Mouse (Mus musculus): Measurements from ENCODE around the gene Mrpl55.

The Mrpl55 gene

DNA sequence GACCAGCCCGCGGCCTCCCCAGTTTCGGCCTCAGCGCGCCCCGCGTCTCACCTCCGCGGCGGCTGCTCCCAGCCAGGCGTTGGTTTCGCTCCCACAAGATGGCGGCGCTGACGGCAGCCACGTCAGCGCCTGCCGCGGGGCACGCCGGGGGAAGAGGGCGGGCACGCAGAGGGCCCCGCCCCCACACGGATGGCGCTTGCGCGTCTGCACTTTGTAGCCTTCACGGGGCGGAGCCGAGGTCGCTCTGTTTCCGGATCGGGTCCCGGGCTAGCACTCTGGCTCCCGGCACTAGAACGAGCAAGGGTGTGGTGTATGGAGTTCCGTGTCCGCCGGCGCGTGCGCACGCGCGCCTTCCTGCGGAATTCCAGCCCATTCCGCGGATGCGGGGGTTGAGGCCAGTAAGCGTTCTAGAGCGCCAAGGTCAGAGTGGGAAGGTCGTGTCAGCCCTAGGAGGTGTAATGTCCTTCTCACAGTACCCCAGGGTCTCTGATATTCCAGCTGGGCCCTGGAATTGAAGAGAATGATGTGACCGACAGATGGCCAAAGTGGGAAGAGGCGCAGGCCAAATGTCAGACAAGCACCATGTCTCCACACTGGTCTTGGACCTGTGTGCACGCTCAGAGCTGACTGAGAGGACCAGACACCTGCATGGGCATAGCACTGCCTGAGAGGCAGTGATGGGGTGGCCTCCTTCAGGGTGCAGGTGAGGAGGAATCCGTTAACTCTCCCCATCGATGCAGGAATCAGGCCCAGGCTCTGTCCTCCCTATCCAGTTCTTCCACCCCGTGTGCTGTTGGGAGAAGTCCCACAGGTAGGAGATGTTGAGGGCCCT is 26.1 kb downstream of the Mrpl55 start, which contains the start of gene Arf1:
Gene Arf1, minus strand, starts transcription at position 149 of the 832 bp plus-strand sequence.
- DNase-seq (ENCODE audit: low spot score) = peak; percentile 95

DNA sequence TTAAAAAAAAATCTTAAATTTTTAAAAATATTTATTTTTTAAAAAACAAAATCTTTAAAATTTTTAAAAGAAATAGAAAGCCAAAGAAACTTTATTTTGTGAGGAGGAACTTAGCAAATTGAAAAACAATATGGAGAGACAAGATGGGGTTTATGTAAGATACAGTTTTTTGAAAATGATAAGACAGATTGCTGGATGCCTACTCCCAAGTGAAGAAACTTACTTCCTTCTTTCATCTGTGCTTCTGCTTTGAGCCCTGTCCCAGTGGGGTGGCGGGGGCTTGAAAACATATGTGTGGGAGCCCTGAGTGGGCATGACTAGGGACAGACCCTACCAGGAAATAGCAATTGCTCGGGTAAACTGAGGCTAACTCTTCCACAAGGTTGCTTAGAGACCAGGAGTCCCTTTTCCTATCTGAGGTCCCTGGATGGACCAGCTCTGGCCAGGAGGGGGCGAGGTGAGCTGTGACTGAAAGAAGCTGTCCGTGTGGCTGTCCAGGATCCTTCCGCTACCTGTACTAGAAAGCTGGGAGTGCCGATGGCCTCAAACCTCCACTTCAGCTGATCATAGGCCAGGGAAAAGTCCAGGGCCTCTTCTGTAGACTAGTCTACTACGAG is 28.0 kb downstream of the Mrpl55 start:
- DNase-seq (ENCODE audit: low spot score) = peak; percentile 80

DNA sequence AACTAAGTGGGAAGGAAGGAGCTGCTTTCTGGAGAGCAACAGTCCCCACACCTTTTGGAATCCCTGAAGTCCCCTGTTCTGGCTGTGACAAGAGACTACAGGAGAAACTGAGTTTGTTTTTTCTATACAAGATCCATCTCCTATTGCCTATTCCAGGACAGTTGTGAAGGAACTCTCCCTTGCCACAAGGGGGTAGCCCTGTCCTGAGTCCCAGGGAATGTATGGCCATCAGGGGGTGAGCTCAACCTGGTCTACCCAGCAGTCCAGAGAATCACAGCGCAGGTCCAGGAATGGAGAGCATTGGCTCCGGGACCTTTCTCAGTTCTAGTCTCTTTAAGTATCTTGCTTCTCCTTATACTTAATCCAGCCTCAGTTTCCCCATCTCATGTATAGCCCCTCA is 30.5 kb downstream of the Mrpl55 start:
- peak; percentile 25 for DNase-seq (ENCODE audit: low spot score)

DNA sequence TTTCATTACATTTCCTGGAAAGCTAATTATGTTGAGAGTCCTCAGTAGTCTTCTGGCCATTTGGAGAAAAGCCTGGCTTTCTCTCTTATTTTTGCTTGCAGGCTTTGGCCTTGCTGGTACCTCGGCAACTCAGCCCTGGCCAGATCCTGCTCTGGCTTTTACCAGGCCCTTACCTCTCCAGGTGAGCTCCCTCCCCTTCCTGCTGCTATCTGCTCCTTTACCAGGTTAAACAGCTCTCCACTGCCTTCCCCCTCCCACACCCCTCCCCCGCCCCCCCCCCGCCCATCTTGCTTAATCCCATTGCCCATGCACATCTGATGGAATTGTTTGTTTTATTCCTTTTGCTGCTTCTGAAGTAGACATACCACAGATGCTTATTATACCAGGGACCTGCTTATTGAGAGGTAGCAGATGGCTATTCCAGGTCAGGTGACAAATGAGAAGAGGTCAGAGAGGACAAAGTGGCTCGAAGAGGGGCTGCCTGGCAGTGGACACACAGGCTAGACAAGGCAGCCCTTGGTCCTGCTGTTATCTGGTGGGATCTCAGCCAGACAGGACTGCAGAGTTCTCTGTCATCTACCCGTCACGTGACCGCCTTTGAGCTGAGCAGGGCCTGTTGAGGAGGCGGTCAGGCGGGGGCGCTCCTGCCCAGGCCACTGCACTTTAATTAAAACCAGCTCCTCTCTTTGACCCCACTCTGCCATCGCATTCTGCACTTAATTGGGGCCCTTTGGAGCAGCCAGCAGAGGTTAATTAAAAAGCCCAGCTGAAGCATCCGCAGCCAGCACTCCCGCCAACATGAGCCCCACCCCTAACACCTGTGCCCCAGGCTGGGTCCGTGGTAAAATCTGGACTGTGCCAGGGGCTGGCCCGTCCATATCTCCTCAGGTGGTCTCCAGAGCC is 36.5 kb downstream of the Mrpl55 start:
- DNase-seq (ENCODE audit: low spot score) = peak; percentile 89

DNA sequence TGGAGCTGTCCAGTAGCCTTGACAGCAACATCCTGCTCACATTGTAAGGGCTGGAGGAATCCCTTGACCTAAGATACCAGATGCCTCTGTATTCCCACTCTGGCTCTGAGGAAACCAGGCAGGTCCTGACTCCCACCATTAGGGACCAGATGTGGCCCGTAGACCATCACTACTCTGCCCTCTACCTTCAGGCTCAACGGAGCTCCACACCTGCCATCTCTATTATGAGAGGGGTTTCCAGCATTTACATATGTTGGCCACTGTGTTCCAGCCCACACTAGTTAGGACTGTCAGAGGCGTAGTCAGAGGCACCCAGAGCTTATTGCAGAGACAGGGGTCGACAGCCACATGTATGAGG is 37.1 kb downstream of the Mrpl55 start:
- no peak for DNase-seq (ENCODE audit: low spot score)

DNA sequence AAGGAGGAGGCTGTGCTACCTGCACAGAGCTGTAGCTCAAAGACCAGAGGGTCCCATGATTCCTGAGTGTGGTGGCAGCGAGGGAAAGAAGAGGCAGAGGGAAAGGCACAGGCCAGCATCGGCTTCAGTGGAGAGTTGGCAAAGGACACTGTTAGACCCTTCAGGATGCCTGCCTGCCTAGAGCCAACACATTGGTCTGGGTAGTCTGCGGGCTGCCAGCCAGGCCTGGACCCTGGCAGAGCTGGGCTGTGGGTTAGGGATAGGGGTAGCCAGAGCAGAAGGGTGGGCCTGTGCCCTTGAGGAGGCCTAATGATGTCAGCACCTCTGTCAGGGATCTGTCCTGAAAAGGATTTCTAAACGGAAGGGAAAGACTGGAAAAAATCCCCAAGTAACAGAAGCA is 37.5 kb downstream of the Mrpl55 start:
- DNase-seq (ENCODE audit: low spot score) = no peak

DNA sequence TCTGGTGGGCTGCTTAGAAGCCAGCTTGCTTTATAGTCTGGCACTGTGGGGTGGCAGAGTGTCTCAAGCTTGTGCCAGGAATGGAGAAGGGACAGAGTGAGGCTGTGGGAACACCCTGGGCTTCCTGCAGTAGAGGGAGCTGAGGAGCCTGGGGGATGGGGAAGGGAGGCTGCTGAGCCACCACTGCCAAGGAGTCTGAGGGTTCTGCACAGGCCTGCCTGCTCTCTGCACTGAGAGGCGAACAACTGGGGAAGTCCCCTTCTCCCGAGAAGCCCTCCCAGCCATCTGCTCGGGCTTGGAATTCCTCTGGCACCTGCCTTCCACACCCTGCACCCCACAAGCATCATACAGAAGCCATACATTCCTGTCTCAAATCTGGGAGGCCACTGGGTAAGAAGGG is 39.6 kb downstream of the Mrpl55 start:
- no peak for DNase-seq (ENCODE audit: low spot score)

DNA sequence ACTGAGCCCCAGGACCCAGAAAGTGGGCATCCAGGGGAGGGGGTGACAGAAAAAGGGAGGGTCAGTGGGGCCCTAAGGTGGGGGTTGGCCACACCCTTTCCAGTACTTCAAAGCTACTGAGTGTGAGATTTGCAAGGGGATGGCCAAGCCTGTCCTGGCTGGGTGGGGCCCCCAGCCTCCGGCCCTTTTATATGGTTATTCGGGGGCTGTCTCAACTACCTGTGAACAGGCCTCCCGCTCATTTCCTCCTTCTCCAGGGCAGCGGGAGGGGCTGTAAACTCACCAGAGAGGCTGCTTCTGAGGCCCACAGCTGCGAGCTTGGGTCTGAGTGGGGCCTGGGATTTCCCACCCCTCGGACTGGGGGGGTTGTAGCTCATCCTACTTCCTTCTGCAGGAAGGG is 41.6 kb downstream of the Mrpl55 start:
- DNase-seq (ENCODE audit: low spot score) = no peak

DNA sequence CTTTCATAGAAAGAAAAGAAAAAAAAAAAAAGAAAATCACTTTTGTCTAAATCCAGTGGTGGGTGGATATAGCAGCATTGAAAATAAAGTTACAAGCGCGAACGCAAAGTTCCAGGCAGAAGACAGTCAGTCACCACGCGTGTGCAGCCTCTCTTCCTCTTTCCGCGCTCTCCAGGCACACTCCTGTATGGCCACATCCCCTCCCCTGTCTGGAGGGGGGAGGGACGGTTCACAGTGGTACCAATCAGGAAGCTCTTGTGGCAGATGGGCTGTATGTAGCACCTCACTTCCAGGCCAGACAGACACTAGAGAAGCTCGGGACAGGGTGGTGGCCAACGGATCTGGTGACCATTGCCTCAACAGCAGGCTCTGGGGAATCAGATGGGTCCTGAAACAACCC is 45.8 kb downstream of the Mrpl55 start:
- no peak for DNase-seq (ENCODE audit: low spot score)

Measured in embryo, embryonic 10 days (tissue).